Mouse (Mus musculus): ENCODE data around the gene Pheta2.
"Not testable (repeated sequence)": the region's sequence is repeated elsewhere in the genome, so short reads cannot be mapped to it uniquely, and the experiment has no call there.

GRCm38 (mm10) chr15:82393922-82394321 lies 55.2 kb downstream of the Pheta2 start, which contains the start of gene Cyp2d11:
- TF ChIP-seq CTCF (IDR thresholded peaks at IDR 0.05; ENCODE audit: low read depth, low read length); POLR2A (IDR thresholded peaks at IDR 0.05; ENCODE audit: borderline replicate concordance, low read depth, low read length): not testable (repeated sequence)
